Mouse (Mus musculus) midbrain, embryonic 14.5 days (tissue): ENCODE measurements around the gene Nrxn1. TPM values are rescaled to one million over a fixed set of nuclear protein-coding genes. Genes with fewer than 3 reads are reported as not detected.

ENCODE experiments used
- ATAC-seq: fragments of 200-750 bp; cut with Nextera tagmentation; 2 replicates; pipeline ENCODE4 v1.8.0; 2017; ENCODE audit warnings: moderate number of reproducible peaks, moderate library complexity; ENCODE audit not compliant: low FRiP score, low TSS enrichment
- DNase-seq: peaks from one replicate; pipeline ENCODE4 v3.0.0-alpha.2; 2015
- H3K27ac ChIP-seq: fragments of 300-500 bp; sonication (generic); replicated peaks from 2 replicates; pipeline ENCODE4 v1.5.1; 2014; ENCODE audit warnings: mild to moderate bottlenecking, low read depth, low read length, moderate library complexity
- H3K27me3 ChIP-seq: fragments of 300-500 bp; sonication (generic); 2 replicates; pipeline ENCODE4 v1.6.1; 2014; ENCODE audit warnings: low read length, control low read depth, mixed read lengths; ENCODE audit not compliant: control insufficient read depth, insufficient read depth
- H3K36me3 ChIP-seq: fragments of 300-500 bp; sonication (generic); 2 replicates; pipeline ENCODE4 v1.6.1; 2014; ENCODE audit warnings: low read length, control low read depth; ENCODE audit not compliant: control insufficient read depth, insufficient read depth
- H3K4me1 ChIP-seq: fragments of 300-500 bp; sonication (generic); 2 replicates; pipeline ENCODE4 v1.6.1; 2014; ENCODE audit warnings: mild to moderate bottlenecking, antibody characterized with exemption, low read length, control low read depth; ENCODE audit not compliant: control insufficient read depth, insufficient read depth
- H3K4me2 ChIP-seq: fragments of 300-500 bp; sonication (generic); 2 replicates; pipeline ENCODE4 v1.6.1; 2014; ENCODE audit warnings: mild to moderate bottlenecking, low read length, moderate library complexity
- H3K4me3 ChIP-seq: fragments of 300-500 bp; sonication (generic); replicated peaks from 2 replicates; pipeline ENCODE4 v1.5.1; 2014; ENCODE audit warnings: low read depth, low read length
- H3K9ac ChIP-seq: fragments of 300-500 bp; sonication (generic); replicated peaks from 2 replicates; pipeline ENCODE4 v1.6.1; 2014; ENCODE audit warnings: mild to moderate bottlenecking, low read length, moderate library complexity
- H3K9me3 ChIP-seq: fragments of 300-500 bp; sonication (generic); 2 replicates; pipeline ENCODE4 v1.6.1; 2016; ENCODE audit warnings: low read length, control low read depth, mixed read lengths; ENCODE audit not compliant: control insufficient read depth
- WGBS: fragments of 180-500 bp; shearing (Covaris S2); extraction: QIAGEN DNeasy Blood & Tissue Kit; methylation state at CpG from one replicate; pipeline ENCODE4 v1.1.7; 2014; 5-methylcytosine and 5-hydroxymethylcytosine counted together
- polyA plus RNA-seq: library from polyadenylated mRNA; unstranded; fragments of >200 nt; fragmentation: Nextera tagmentation; extraction: Ambion mirVana; gene quantifications from 2 replicates; pipeline ENCODE4 v1.2.1, GENCODE M21; 2014

The Nrxn1 gene
- polyA plus RNA-seq, 1 experiment from 2014 or later, result 171 TPM

GRCm38 (mm10) chr17:90382496-90383443 is 710.1 kb downstream of the Nrxn1 start:
- Histone ChIP-seq H3K4me1 (no peaks in the 10 kb centered on the region), H3K27me3 (no peaks in the 10 kb centered on the region), H3K4me2 (no peak overlapping the region), H3K36me3 (no peaks in the 10 kb centered on the region), H3K4me3 (no peak overlapping the region), H3K9ac (no peak overlapping the region), H3K9me3 (no peaks in the 10 kb centered on the region), H3K27ac (no peak overlapping the region)
- DNase-seq (no peak), ATAC-seq (no peak)
- 54% methylated on average over 5 of the region's 5 CpGs for WGBS

- DNase-seq, result no peak
- no peaks in the 10 kb centered on the region for H3K36me3 ChIP-seq
- no peak overlapping the region for H3K27ac ChIP-seq
- H3K4me3 ChIP-seq, result no peak overlapping the region
- no peak overlapping the region for H3K9ac ChIP-seq
- H3K27me3 ChIP-seq, result no peaks in the 10 kb centered on the region
- no peaks in the 10 kb centered on the region for H3K4me1 ChIP-seq
- no peaks in the 10 kb centered on the region for H3K9me3 ChIP-seq
- H3K4me2 ChIP-seq, result no peak overlapping the region
- 82% methylated on average over 2 of the region's 2 CpGs for WGBS
- no peak for ATAC-seq
Observed at GRCm38 (mm10) chr17:90376533-90376932, 716.3 kb downstream of the Nrxn1 start.

DNA sequence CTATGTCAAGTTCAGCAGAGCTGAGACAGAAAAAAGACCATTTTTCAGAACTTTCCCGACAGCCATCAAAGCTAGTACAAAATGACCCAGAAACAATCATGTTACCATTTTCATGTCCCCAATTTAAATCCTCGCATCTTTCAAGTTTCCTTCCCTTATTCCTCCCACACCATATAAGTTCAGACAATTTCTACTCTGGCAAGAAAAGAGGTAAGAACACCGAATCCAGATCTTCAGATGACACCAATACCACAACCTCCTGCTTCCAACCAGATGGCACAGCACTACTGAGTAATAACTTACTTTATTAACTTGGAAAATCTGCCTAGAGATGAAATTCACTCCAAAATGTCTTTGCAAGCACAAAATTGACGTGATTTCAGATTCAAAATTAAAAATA is 730.7 kb downstream of the Nrxn1 start:
- Histone ChIP-seq H3K4me2 (no peak overlapping the region), H3K4me1 (no peaks in the 10 kb centered on the region), H3K9me3 (no peaks in the 10 kb centered on the region), H3K36me3 (no peaks in the 10 kb centered on the region), H3K27ac (no peak overlapping the region), H3K9ac (no peak overlapping the region), H3K27me3 (no peaks in the 10 kb centered on the region), H3K4me3 (no peak overlapping the region)
- ATAC-seq (no peak), DNase-seq (no peak)
- WGBS, result 95% methylated on average over 4 of the region's 4 CpGs

- H3K27me3 ChIP-seq, result no peaks in the 10 kb centered on the region
- no peaks in the 10 kb centered on the region for H3K9me3 ChIP-seq
- H3K27ac ChIP-seq, result no peak overlapping the region
- ATAC-seq (no peak), DNase-seq (no peak)
- H3K4me3 ChIP-seq, result no peak overlapping the region
- 66% methylated on average over 5 of the region's 5 CpGs for WGBS
- peaks cover 16% of the 10 kb centered on the region for H3K4me1 ChIP-seq
- H3K9ac ChIP-seq, result no peak overlapping the region
- H3K4me2 ChIP-seq, result no peak overlapping the region
- H3K36me3 ChIP-seq, result no peaks in the 10 kb centered on the region
Observed at GRCm38 (mm10) chr17:90349385-90350095, 743.3 kb downstream of the Nrxn1 start.

DNA sequence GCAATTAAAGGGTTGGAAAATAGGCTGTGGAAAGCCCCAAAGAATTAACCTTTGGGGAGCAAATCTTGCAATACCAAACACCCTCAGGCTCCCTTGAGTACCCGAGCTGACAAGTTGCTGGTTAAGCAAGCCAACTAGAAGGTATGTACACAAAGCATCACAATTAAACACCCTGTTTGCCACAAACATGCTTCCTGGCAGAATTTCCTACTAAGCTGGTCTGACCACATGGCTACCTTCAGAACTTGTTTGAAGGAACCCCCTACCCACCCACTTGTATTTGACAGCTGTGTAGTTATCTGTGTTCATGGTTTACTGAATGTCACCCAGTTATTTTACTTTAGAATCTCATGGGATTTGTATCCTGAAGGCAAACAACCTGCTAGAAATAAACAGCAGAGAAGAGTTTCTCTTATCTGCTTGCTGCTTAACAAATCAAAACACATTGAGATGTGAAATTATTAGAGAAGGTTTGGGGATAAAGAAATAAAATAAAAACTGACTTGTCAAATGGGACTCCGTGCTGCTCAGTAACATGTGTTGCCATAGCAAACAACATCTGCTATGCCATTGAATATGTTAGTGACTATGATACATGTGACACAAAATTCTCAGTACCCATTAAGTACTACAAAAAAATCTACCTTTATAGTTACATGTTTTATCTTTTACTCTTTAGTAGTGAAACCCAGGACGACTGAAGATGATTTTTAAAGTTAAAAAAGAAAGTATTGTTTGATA is 746.0 kb downstream of the Nrxn1 start:
- H3K27me3 ChIP-seq, result no peaks in the 10 kb centered on the region
- H3K4me2 ChIP-seq, result no peak overlapping the region
- no peaks in the 10 kb centered on the region for H3K36me3 ChIP-seq
- H3K4me3 ChIP-seq, result no peak overlapping the region
- WGBS, result 40% methylated on average over 3 of the region's 3 CpGs
- no peak overlapping the region for H3K27ac ChIP-seq
- no peak overlapping the region for H3K9ac ChIP-seq
- H3K4me1 ChIP-seq, result peaks cover 16% of the 10 kb centered on the region
- DNase-seq (no peak), ATAC-seq (no peak)
- no peaks in the 10 kb centered on the region for H3K9me3 ChIP-seq

DNA sequence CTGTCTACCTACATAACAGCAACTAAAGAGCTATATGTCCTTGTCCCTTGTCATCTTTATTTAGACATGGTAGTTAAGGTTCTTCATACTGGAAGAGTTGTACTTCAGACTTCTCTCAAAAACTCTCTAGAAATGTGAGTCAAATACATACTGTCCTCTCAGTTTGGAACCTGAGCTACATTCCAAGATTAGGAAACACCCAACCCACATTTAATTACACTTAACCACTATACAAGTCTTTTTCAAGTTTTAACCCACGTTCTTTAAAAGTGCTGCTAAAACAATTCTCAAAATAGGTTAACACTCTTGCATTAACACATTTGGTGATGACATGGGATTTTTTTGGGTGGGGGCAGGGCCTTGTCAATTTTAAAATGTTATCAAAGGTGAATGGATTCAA is 759.4 kb downstream of the Nrxn1 start:
- ATAC-seq (no peak), DNase-seq (no peak)
- Histone ChIP-seq H3K9me3 (no peaks in the 10 kb centered on the region), H3K27ac (no peak overlapping the region), H3K4me1 (no peaks in the 10 kb centered on the region), H3K9ac (no peak overlapping the region), H3K27me3 (no peaks in the 10 kb centered on the region), H3K36me3 (no peaks in the 10 kb centered on the region), H3K4me3 (no peak overlapping the region), H3K4me2 (no peak overlapping the region)
- 95% methylated on average over 1 of the region's 1 CpGs for WGBS

DNA sequence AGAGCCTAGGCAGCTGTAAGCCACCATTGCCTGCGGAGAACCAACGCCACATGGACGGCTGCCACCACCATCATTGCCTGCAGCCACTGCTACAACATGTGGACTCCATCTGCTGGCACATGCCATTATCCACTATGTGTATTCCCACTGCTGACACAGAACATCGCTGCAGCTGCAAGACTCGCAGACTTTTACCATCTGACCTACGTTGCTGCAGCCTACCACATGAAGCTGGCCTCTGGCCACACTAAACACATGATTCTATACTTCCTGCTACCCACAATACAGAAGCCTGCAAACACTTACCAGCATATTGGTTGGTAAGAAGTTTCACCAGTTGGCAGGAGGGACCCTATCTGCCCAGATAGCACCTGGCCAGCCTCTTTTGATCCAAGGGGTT is 769.2 kb downstream of the Nrxn1 start:
- no peaks in the 10 kb centered on the region for H3K4me1 ChIP-seq
- no peak overlapping the region for H3K4me2 ChIP-seq
- no peaks in the 10 kb centered on the region for H3K36me3 ChIP-seq
- no peak for DNase-seq
- WGBS, result 90% methylated on average over 6 of the region's 6 CpGs
- no peak overlapping the region for H3K4me3 ChIP-seq
- no peaks in the 10 kb centered on the region for H3K27me3 ChIP-seq
- H3K27ac ChIP-seq, result no peak overlapping the region
- ATAC-seq, result no peak
- H3K9ac ChIP-seq, result no peak overlapping the region
- no peaks in the 10 kb centered on the region for H3K9me3 ChIP-seq

GRCm38 (mm10) chr17:90272225-90272624 is 820.6 kb downstream of the Nrxn1 start:
- H3K4me2 ChIP-seq, result no peak overlapping the region
- H3K36me3 ChIP-seq, result no peaks in the 10 kb centered on the region
- H3K9me3 ChIP-seq, result no peaks in the 10 kb centered on the region
- ATAC-seq, result no peak
- 72% methylated on average over 4 of the region's 4 CpGs for WGBS
- no peak overlapping the region for H3K9ac ChIP-seq
- no peak overlapping the region for H3K27ac ChIP-seq
- H3K4me3 ChIP-seq, result no peak overlapping the region
- no peaks in the 10 kb centered on the region for H3K4me1 ChIP-seq
- no peak for DNase-seq
- H3K27me3 ChIP-seq, result no peaks in the 10 kb centered on the region
